Mouse (Mus musculus): ENCODE measurements at regions not wholly inside any gene's neighbourhood (a gene's known extent, or its start where the extent isn't known, plus 50 kb on each side); places are given as distances from the start of the nearest gene placed in this dataset.

- no peak for DNase-seq
Measured at GRCm38 (mm10) chr12:46138646-46139045, 680.1 kb downstream of the Nova1 start.

GRCm38 (mm10) chr12:46125867-46126266 lies 692.9 kb downstream of the Nova1 start:
- DNase-seq, result no peak

GRCm38 (mm10) chr12:46111352-46111751 lies 707.4 kb downstream of the Nova1 start:
- DNase-seq, result no peak

GRCm38 (mm10) chr12:46083356-46083755 lies 735.4 kb downstream of the Nova1 start:
- no peak for DNase-seq

GRCm38 (mm10) chr12:46075789-46076217 lies 742.9 kb downstream of the Nova1 start:
- no peak for DNase-seq

- no peak for DNase-seq
Measured at GRCm38 (mm10) chr12:46075355-46075754, 743.4 kb downstream of the Nova1 start.

GRCm38 (mm10) chr12:46066896-46067295 lies 751.8 kb downstream of the Nova1 start:
- no peak for DNase-seq

- no peak for DNase-seq
Measured at GRCm38 (mm10) chr12:46040626-46041025, 778.1 kb downstream of the Nova1 start.

- no peak for DNase-seq
Measured at GRCm38 (mm10) chr12:46040216-46040615, 778.5 kb downstream of the Nova1 start.

- no peak for DNase-seq
Measured at GRCm38 (mm10) chr12:46036540-46037094, 782.1 kb downstream of the Nova1 start.

- DNase-seq, result no peak
Measured at GRCm38 (mm10) chr12:46025266-46025665, 793.5 kb downstream of the Nova1 start.

GRCm38 (mm10) chr12:46021546-46021910 lies 797.2 kb downstream of the Nova1 start:
- no peak for DNase-seq

- no peak for DNase-seq
Measured at GRCm38 (mm10) chr12:46020835-46021545, 797.7 kb downstream of the Nova1 start.

- DNase-seq, result no peak
Measured at GRCm38 (mm10) chr12:45977691-45978414, 840.9 kb downstream of the Nova1 start.

GRCm38 (mm10) chr12:45975780-45976179 lies 842.9 kb downstream of the Nova1 start:
- DNase-seq, result no peak

GRCm38 (mm10) chr12:45970472-45970871 lies 848.3 kb downstream of the Nova1 start:
- DNase-seq, result no peak

- no peak for DNase-seq
Measured at GRCm38 (mm10) chr12:45969881-45970280, 848.8 kb downstream of the Nova1 start.

- DNase-seq, result no peak
Measured at GRCm38 (mm10) chr12:45946918-45947317, 871.8 kb downstream of the Nova1 start.

GRCm38 (mm10) chr12:45944464-45944863 lies 870.0 kb upstream of the Stxbp6 start:
- no peak for DNase-seq

GRCm38 (mm10) chr12:45942402-45942801 lies 867.9 kb upstream of the Stxbp6 start:
- DNase-seq, result no peak

- DNase-seq, result no peak
Measured at GRCm38 (mm10) chr12:45933388-45933787, 858.9 kb upstream of the Stxbp6 start.

- DNase-seq, result no peak
Measured at GRCm38 (mm10) chr12:45932251-45932650, 857.7 kb upstream of the Stxbp6 start.

GRCm38 (mm10) chr12:45929760-45930150 lies 855.2 kb upstream of the Stxbp6 start:
- peak; percentile 30 for DNase-seq

Data from kidney, postnatal 10 days (tissue).